Mouse (Mus musculus) thymus, postnatal 4 days (tissue): Measurements from ENCODE around the gene Mgmt.

Experiments
- DNase-seq: peaks from one replicate; pipeline ENCODE4 v3.0.0; 2021

The Mgmt gene

GRCm38 (mm10) chr7:136916021-136916420, 21.6 kb downstream of the Mgmt start:
- DNase-seq: no peak

GRCm38 (mm10) chr7:136920976-136921755, 26.8 kb downstream of the Mgmt start:
- DNase-seq: no peak

DNA sequence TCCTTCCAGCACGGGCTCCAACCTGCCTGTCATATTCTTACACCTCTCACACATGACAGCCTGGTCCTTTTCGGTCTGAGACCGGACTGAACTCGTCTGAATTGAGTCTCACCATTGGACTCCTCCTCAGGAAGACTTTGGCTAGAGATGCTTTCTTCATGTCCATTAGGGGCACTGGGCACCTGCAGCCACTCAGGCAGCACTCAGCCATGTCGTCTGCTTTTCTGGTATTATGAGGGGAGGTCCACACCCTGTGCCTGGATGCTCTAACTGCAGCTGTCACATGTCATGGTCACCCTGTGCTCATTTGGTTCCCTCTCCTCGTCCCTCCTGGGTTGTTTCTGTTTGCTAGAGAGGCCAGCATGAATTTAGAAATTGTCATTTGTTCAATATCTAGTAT, 27.8 kb downstream of the Mgmt start:
- no peak for DNase-seq

GRCm38 (mm10) chr7:136924610-136925260, 30.3 kb downstream of the Mgmt start:
- DNase-seq: no peak

DNA sequence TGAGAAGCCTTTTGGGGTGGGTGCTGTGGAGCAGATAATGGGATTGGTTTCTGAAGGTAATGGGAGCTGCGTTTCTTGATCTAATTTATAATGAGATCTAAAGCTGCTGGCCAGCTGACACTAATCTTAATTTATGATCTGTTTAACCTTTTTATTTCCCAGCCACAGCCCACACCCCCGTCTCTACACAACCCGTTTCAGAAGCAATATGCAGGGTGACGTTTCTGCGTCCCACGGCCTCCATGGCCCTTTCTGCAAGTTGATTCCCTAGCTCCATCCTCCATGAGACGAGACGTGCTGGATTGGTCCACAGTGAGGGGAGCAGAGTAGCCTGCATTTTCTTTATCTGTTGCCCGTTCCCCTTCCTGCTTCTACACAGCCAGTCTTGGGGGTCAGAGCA, 31.8 kb downstream of the Mgmt start:
- no peak for DNase-seq

DNA sequence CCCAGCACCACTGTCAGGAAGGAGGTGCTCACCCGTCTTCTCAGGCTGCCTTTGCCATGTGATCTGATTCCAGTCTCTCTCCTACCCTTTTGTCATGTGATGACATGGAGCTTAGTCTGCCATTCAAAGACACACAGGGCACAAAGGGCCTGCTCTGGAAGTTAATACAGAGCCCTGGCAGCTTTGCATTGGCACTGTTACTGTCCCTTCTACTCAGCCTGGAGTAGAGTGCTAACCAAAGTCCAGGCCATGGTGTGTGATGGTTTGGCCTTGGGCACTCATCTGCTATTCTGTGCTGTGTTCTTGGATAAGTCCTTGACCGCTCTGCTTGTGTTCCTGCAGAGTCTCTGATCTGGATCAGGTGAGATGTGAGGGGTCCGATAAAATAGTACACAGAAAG, 36.0 kb downstream of the Mgmt start:
- DNase-seq: no peak

- no peak for DNase-seq
Observed at GRCm38 (mm10) chr7:136933367-136933766, 39.0 kb downstream of the Mgmt start.

- DNase-seq: no peak
Observed at GRCm38 (mm10) chr7:136934336-136934735, 39.9 kb downstream of the Mgmt start.

DNA sequence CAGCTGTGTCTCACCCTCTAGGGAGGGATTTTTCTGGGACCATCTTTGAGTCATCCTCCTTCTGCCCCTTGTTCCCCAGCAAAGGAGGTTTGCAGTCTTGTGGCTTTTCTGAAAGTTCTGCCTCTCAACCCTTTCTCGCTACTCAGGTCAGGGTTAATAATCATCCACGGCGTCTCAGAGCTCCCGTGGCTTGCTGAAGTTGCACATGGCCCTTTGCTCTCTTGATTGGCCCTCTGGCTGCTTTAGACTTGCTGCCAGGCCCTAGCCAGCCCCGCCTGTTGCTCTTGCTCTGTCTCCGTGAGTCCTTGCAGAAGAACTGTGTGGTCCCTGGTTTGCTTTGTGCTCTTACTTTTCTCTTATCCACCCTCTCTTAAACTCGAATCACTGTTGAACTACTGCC, 40.4 kb downstream of the Mgmt start:
- no peak for DNase-seq

DNA sequence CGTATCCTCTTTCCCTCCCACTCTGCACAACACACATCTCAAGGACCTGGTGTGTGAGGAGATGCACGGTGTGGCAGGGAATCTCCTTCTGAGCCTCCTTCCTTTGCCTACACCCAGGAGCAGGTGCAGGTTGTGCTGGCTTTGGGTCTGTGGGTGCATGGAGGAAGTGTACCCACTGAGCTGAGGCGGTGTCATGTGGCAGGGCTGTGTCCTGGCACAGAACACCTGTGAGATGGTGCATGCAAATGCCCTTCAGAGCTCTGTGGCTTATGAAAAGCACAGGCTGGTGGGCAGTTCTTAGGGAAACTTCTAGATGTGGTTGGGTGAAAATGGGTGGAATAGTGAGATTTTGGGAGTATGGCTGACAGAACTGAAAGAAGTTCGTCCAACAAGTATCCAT, 44.0 kb downstream of the Mgmt start:
- DNase-seq: no peak

DNA sequence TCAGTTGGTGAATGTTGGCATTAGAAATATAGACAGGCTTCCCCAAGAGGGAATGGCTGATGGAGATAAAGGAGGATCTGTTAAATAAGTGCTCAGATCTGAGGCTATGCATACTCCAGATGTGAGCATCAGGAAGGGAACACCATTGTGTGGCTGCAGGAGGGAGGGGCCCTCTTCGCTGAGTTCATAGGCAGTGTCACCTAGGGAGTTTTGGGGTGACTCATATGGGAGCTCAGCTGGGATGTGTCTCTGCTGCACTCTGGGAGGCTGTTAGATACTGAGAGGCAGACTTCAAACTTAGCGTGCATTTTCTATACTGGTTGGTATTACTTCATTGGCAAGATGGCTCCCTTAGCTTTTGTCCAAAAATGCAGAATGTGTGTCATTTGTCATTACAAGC, 48.0 kb downstream of the Mgmt start:
- DNase-seq: no peak

DNA sequence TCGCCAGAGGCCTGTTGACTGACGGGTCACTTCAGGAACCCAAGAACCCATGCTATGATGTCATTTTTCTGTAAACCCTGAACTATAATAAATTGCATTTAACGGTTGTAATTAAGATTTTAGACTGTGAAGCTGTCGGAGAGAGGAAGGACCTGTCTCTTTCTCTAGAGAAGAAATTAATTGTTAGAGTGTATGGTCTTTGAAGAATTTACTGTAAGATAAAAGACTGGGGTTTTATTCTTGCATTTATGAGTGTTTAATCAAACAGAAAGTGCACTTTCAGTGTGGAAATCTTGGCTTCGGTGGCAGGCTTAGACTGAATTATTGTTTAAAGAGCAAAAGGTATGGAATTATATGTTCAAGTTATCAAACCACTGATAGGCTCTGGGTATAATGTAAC, 49.5 kb downstream of the Mgmt start:
- no peak for DNase-seq

DNA sequence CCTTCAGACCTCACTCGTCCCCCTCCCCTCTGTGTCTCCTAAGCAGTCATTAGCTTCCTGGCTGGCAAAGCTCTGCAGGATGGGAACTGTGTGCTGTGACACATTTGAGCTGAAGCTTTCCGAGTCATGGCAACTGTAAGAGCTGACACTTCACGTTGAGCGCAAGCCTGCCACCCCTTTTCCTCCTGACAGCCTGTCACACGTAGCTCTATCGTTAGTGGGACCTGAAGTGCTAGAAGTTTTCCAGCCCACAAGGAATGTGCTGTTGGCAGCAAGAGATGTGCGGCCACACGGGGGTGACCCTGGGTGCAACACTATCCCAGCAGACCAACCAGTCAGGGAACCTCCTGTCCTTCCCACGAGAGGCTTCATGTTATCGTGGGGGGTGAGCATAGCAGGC, 51.3 kb downstream of the Mgmt start:
- DNase-seq: no peak

GRCm38 (mm10) chr7:136946131-136946530, 51.7 kb downstream of the Mgmt start:
- no peak for DNase-seq

- DNase-seq: no peak
Observed at GRCm38 (mm10) chr7:136948275-136948810, 53.9 kb downstream of the Mgmt start.

GRCm38 (mm10) chr7:136952608-136953007, 58.2 kb downstream of the Mgmt start:
- no peak for DNase-seq

DNA sequence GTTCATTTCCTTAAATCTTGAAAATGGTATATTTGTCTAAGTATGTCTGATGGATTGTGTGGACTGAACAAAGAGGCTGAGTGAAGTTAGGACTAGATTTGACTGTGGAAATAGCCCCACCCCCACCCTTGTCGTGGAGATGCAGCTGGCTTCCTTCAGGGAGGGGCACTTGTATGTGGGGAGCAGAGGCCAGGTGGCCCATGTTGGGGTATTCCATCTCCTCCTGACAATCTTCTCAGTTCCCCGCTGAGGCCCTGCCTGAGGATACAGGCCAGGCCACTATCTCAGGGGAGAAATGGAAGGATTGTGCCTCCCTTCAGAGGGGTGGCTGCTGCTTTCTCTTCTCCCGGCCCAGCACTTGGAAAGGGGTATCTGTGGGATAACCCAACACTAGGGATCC, 58.8 kb downstream of the Mgmt start:
- DNase-seq: peak; percentile 43

- DNase-seq: no peak
Observed at GRCm38 (mm10) chr7:136972361-136972760, 77.9 kb downstream of the Mgmt start.

DNA sequence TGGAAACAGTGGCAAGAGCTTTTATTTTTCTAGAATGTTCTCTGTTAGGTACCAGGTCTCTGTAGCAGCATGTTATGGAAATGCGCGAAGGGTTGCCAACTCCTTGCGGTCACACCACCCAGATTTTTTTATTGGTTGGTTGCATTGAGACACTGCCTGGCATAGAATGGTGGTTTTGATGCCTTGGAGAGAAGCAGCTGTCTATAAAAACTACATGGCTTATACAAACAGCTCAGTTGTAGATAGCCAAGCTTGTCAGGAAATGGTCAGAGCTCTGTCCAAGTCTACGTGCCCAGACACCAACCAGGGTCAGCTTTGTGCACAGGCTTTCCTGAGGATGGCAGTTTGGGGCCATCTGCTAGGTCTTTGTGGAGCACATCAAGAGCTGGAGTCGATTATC, 80.6 kb downstream of the Mgmt start:
- DNase-seq: no peak

DNA sequence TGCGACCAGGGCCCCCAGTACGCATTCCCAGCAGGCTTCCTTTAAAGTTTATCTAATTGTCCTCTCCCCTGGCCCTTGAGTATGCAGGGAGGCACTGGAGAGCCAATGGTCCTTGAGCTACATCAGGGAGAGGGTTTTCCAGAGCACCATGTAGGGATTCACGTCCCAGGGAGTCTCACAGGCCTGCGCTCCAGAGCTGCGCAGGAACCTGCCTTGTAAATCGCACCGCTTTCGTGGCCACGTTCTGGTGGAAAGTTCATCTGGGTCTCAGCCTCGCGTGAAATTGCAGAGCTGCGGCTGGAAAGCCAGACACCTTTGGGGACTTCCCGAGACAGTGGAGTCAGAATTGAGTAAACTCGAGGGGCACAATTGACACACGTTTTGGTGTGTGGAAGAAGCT, 103.0 kb downstream of the Mgmt start:
- DNase-seq: no peak

DNA sequence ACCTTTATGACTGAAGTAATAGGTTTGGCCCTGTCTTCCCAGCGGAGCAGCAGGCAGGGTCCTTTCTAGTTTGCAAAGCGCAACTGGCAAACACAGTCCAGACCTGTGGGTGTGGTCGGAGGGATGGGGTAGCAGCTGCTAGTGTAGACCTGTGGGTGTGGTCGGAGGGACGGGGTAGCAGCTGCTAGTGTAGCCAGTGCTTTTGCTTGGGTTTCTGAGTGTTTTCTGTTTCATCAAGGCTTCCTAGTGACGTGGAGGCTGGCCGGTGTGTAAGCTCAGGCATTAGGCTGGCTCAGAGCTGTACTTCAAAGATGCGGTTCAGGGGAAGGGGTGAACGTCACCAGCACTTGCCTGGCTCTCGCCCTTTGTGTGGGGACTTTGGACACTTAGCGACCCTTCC, 106.3 kb downstream of the Mgmt start:
- no peak for DNase-seq

- DNase-seq: no peak
Observed at GRCm38 (mm10) chr7:137001215-137001614, 106.8 kb downstream of the Mgmt start.

- DNase-seq: no peak
Observed at GRCm38 (mm10) chr7:137001783-137002182, 107.4 kb downstream of the Mgmt start.

GRCm38 (mm10) chr7:137002431-137002830, 108.0 kb downstream of the Mgmt start:
- DNase-seq: no peak

GRCm38 (mm10) chr7:137005293-137005692, 110.9 kb downstream of the Mgmt start:
- DNase-seq: no peak
